Comparison of ENCODE assay signal across 8 mouse cellular contexts in the genomic region with DNA sequence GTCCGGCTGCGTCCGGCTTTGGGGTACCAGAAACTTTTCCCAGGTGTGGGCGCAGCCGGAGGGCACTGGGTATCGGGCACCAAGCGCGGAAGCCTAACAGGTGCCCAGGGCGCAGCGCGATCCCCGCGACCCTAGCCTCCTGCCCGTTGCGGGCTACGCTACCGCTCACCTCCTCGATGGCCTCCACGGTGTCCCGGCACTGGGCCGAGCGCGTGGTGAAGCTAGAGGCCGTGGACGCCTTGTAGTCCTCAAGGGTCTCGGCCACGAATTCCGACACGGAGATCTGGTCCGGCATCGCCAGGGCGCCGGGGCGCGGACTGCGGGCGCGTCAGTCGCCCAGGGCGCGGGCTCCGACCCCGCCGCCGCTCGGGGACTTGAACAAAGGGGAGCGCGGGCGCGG.
A peak's percentile ranks its signal among the peaks of the same experiment; 100 is the strongest.
DNase-seq lines count a peak whose midpoint lies in the region; ATAC-seq and TF ChIP-seq lines count a peak whose summit lies in the region.
"Not testable (repeated sequence)": the region's sequence is repeated elsewhere in the genome, so short reads cannot be mapped to it uniquely, and the experiment has no call there.

No protein-coding gene starts in this region.

- H3K9ac ChIP-seq in intestine, embryonic 16.5 days (ENCODE audit: low read depth, low read length): peak overlapping the region; percentile 53
- H3K9ac ChIP-seq in limb, embryonic 12.5 days (replicated peaks); liver, postnatal 0 days (replicated peaks); neural tube, embryonic 13.5 days: not testable (repeated sequence)

- not testable (repeated sequence) for TF ChIP-seq CTCF in gastrocnemius, adult 2 months (IDR thresholded peaks at IDR 0.05); liver, postnatal 0 days (IDR thresholded peaks at IDR 0.05; ENCODE audit: low read depth)

- peak; percentile 2 to 3 for DNase-seq in cerebellum, postnatal 14 days
- DNase-seq in gastrocnemius, adult 2 months: not testable (repeated sequence)
- peak; percentile 6 to 15 for DNase-seq in heart, postnatal 10 days
- peak; percentile 10 for DNase-seq in liver, postnatal 0 days
- DNase-seq in urinary bladder, adult 2 months (ENCODE audit: low spot score): peak; percentile 22

- TF ChIP-seq EP300 in liver, postnatal 0 days (IDR thresholded peaks at IDR 0.05; ENCODE audit: low read depth): not testable (repeated sequence)

- H3K9me3 ChIP-seq in intestine, embryonic 16.5 days (ENCODE audit: control insufficient read depth, low read length); limb, embryonic 12.5 days; liver, postnatal 0 days (ENCODE audit: low read length); neural tube, embryonic 13.5 days: not testable (repeated sequence)

- H3K4me2 ChIP-seq in intestine, embryonic 16.5 days (ENCODE audit: low read depth, low read length): peak overlapping the region; percentile 19; the same call in 1 of the 2 replicates
- peak overlapping the region; percentile 42 for H3K4me2 ChIP-seq in limb, embryonic 12.5 days
- not testable (repeated sequence) for H3K4me2 ChIP-seq in liver, postnatal 0 days (ENCODE audit: low read depth, low read length)
- H3K4me2 ChIP-seq in neural tube, embryonic 13.5 days: peak overlapping the region; percentile 37

- H3K4me1 ChIP-seq in intestine, embryonic 16.5 days (ENCODE audit: control insufficient read depth, insufficient read depth, low read length); limb, embryonic 12.5 days (replicated peaks); liver, postnatal 0 days (ENCODE audit: insufficient read depth); neural tube, embryonic 13.5 days (replicated peaks): not testable (repeated sequence)

- ATAC-seq in intestine, embryonic 16.5 days; limb, embryonic 12.5 days (ENCODE audit: insufficient number of reproducible peaks, insufficient read depth, low FRiP score, low TSS enrichment, low read depth); liver, postnatal 0 days; neural tube, embryonic 13.5 days (ENCODE audit: low read depth): not testable (repeated sequence)

- not testable (repeated sequence) for H3K27ac ChIP-seq in gastrocnemius, adult 2 months; intestine, embryonic 16.5 days (ENCODE audit: low read length); limb, embryonic 12.5 days; liver, postnatal 0 days (ENCODE audit: low read depth); neural tube, embryonic 13.5 days (replicated peaks)

- H3K4me3 ChIP-seq in gastrocnemius, adult 2 months: peak overlapping the region; percentile 54
- H3K4me3 ChIP-seq in intestine, embryonic 16.5 days (ENCODE audit: low read length): peak overlapping the region; percentile 41
- peak overlapping the region; percentile 31 for H3K4me3 ChIP-seq in limb, embryonic 12.5 days (replicated peaks)
- H3K4me3 ChIP-seq in liver, postnatal 0 days (ENCODE audit: low read depth, low read length): not testable (repeated sequence)
- H3K4me3 ChIP-seq in neural tube, embryonic 13.5 days: peak overlapping the region; percentile 22

- 25% methylated on average over 43 of the region's 50 CpGs for WGBS in intestine, embryonic 16.5 days
- 24% methylated on average over 50 of the region's 50 CpGs for WGBS in limb, embryonic 12.5 days
- 26% methylated on average over 24 of the region's 50 CpGs for WGBS in liver, postnatal 0 days (ENCODE audit: insufficient replicate concordance)
- 37% methylated on average over 29 of the region's 50 CpGs for WGBS in neural tube, embryonic 13.5 days

- H3K27me3 ChIP-seq in intestine, embryonic 16.5 days (replicated peaks; ENCODE audit: control insufficient read depth, insufficient read depth, low read length); limb, embryonic 12.5 days; liver, postnatal 0 days (ENCODE audit: insufficient read depth, low read length); neural tube, embryonic 13.5 days: not testable (repeated sequence)

- not testable (repeated sequence) for H3K36me3 ChIP-seq in intestine, embryonic 16.5 days (ENCODE audit: control insufficient read depth, insufficient read depth, low read length); limb, embryonic 12.5 days; liver, postnatal 0 days (replicated peaks; ENCODE audit: insufficient read depth, low read length); neural tube, embryonic 13.5 days

- intact Hi-C loops in gastrocnemius, adult 2 months (cut with DNase I); heart, postnatal 10 days (cut with DNase I): not testable (repeated sequence)
